Mouse (Mus musculus) bone marrow macrophage, adult 2 months (primary cell): Measurements from ENCODE around the gene Card14.

Source experiments
- CTCF ChIP-seq: IDR thresholded peaks from 2 replicates; pipeline ENCODE4 v1.5.1; 2012; ENCODE audit warnings: low read depth, mild to moderate bottlenecking, low read length, moderate library complexity
- POLR2A ChIP-seq: IDR thresholded peaks from 2 replicates; pipeline ENCODE4 v1.6.1; 2012; ENCODE audit warnings: mild to moderate bottlenecking, low read depth, low read length, borderline replicate concordance

DNA sequence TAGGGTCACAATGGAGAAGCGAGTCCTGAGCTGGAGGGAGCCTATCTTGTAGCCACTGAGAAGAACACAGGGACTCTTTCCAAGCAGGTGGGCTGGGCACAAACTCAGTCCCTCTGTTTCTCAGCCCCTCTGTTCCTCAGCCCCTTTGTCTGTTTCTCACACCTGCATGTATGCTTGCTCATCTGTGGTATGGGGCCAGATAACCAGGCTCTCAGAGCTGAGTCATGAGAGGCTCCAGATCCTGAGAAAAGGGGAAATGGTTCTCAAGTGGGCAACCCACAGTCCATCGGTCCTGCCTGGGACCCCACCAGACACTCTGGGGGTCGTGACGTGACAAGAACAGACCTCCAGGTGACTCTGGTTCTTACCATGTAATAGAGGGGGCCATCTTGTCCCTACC is 39.6 kb downstream of the Card14 start:
- TF ChIP-seq CTCF (no peak), POLR2A (no peak)
